Mouse (Mus musculus): ENCODE results near the gene Ednra.

DNA sequence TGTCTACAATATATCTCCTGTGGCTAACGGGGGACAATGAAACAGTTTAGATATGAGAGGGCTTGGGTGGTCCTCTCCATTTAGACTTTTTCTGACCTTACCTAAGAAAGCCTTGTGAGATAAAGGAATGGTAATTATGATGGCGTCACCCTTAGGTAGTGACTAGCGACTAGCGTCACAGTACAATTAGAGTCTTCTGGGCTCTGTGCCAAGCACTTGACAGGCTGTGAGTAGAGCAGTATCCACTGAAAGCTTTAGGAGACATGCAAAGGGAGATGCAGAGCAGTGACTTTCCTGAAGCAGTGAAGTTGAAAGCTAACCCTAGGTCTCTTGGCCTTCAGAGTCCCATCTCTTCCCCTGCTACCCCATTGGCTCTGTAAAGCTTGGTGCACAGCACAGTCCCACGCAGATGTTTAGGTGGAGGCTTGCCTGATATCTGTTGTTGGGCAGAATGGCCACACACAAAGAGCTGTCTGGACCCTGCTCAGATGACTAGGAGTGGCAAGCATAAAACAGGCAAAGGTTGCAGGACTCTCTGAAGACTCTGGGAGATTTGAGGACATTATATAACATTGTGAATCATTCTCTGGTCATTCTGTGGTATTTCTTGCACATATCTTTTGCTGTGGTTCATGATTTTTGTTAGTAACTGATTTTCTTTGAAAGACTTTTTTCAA lies 48.1 kb upstream of the Ednra start:
- no peak for TF ChIP-seq CTCF (IDR thresholded peaks at IDR 0.05; ENCODE audit: insufficient read depth, low read length)
- no peak for TF ChIP-seq POLR2A (IDR thresholded peaks at IDR 0.05; ENCODE audit: borderline replicate concordance, extremely low read depth, low read depth, low read length)

Measured in lung, adult 2 months (tissue).